Mouse (Mus musculus): Measurements from ENCODE around the gene Wnt2b. TPM values are rescaled to one million over a fixed set of nuclear protein-coding genes. Genes with fewer than 3 reads are reported as not detected.

The Wnt2b gene
- polyA plus RNA-seq (2012): 0.05 and 0.08 TPM in 2 replicates

DNA sequence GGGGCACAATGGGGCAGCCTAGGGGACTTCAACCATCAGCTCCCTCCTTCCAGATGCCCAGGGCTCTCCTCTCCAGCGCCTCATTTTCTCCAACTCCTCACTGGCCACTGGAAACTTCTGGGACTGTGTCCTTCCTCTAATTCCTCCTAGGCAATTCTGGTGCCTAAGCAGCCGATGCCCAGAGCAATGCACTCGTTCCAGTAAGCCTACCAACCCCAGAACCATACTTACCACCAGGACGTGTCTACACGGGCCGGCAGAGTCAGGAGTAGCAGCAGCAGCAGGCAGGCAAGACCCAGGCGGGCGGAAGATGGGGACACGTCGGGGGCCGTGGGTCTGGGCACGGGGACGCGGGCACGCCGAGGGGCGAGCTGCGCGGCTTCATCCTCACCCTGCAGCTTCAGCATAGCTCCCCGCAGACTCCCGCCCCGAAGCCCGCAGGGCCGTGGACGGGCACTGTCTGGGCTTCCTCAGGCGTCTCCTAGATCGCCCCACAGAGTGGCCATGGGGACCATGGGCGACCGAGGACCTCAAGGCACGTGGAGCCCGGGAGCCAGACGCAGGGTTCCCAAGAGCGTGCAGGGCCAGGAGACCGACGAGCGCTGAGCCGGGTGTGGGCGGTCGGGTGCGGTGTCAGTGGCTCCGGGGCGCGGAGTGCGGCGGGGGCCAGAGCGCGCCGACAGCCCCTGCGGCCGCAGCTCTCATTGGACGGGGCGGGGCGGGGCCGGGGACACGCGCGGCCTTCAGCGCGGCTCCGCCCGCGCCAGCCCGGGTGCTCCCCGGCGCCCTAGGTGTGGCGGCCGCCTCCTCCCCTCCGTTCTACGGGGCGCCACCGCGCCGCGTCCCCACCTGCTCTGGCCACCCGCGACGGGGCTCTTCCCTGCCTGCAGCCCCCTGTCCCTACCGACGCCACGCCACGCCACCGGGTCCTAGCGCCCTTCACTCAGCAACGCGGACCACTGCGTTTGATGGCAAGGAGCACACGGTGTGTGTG, at the start of gene Wnt2b:
Wnt2b (minus strand) TSS at position 856 of the 994 bp plus-strand sequence.

Other genes with a start within 250 kb of the Wnt2b start
- 1.4 and 1.9 TPM in 2 replicates for gene Ppm1j, start 180.9 kb downstream of the Wnt2b start, polyA plus RNA-seq (2012)
- gene Fam19a3, start 180.1 kb downstream of the Wnt2b start, polyA plus RNA-seq (2012): 0.04 TPM in 1 of 2 replicates, not detected in the other
- 1.9 and 4.0 TPM in 2 replicates for gene Rhoc, start 173.5 kb downstream of the Wnt2b start, polyA plus RNA-seq (2012)
- gene Mov10, start 143.4 kb downstream of the Wnt2b start, polyA plus RNA-seq (2012): 18.0 and 22.3 TPM in 2 replicates
- gene St7l, start 97.9 kb downstream of the Wnt2b start, polyA plus RNA-seq (2012): 9.1 and 12.1 TPM in 2 replicates
- gene Capza1, start 97.4 kb downstream of the Wnt2b start, polyA plus RNA-seq (2012): 15.5 and 17.8 TPM in 2 replicates
- 0.23 and 0.26 TPM in 2 replicates for gene Cttnbp2nl, start 91.2 kb upstream of the Wnt2b start, polyA plus RNA-seq (2012)
- gene 4930564D02Rik, start 104.9 kb upstream of the Wnt2b start, polyA plus RNA-seq (2012): not detected in 2 replicates

Data from megakaryocyte-erythroid progenitor cell, adult 5 weeks (primary cell).